In the genomic region with DNA sequence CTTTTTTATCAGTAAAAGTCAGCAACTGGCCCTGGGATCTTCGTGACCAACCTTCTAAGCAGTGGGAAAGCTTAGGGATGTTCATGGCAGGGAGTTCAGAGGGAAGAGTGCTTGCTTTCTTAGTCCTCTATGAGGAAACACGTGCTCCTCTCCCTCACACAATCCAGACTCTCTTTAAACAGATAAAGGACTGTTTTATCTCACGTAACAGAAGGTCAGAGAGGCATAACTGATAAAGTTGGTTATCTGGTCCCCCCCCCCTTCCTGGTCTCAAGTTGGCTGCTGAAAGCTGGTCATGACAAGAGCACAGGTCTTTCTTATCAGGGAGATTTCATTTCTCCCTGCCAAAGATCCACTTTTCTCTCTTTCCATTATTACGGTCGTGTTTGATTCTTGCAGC, we compare ENCODE assay signal across 21 mouse cellular contexts. TPM values are rescaled to one million over a fixed set of nuclear protein-coding genes. Genes with fewer than 3 reads are reported as not detected.
DNase-seq lines count a peak whose midpoint lies in the region; ATAC-seq and TF ChIP-seq lines count a peak whose summit lies in the region.
"Had no signal": no experiment of that assay in that cellular context is flagged by ENCODE, and none has a peak within 500 bp of the region (broad histone marks: within the 10 kb centered on the region; RNA-seq: fewer than 3 reads in every experiment).

No protein-coding gene starts in this region.

- TF ChIP-seq RAD21 in MEL (IDR thresholded peaks at IDR 0.05; ENCODE audit: low read depth, low read length): no peak

- no peaks in the 10 kb centered on the region for H3K79me2 ChIP-seq in MEL (ENCODE audit: control insufficient read depth, insufficient read depth, low read length, poor library complexity)

- TF ChIP-seq CTCF in MEL (IDR thresholded peaks at IDR 0.05 in 2 of 3, conservative IDR thresholded peaks at IDR 0.05 in 1 of 3; ENCODE audit: control insufficient read depth in 1 of 3, insufficient read depth in 1 of 3, low read depth in 2 of 3, low read length in 3 of 3, poor library complexity in 1 of 3, severe bottlenecking in 1 of 3): no peak

- peaks cover 8% of the 10 kb centered on the region for H3K4me1 ChIP-seq in heart, embryonic 10.5 days
- no peaks in the 10 kb centered on the region for H3K4me1 ChIP-seq in heart, embryonic 11.5 days (ENCODE audit: control insufficient read depth, insufficient read depth, low read length)
- H3K4me1 ChIP-seq in MEL (ENCODE audit: control insufficient read depth in 1 of 2, insufficient read depth in 2 of 2, low read length in 2 of 2): peaks cover 0 to 6% of the 10 kb centered on the region in 2 experiments; a peak in 2 of 4 replicates
- H3K4me1 ChIP-seq: embryonic facial prominence, embryonic 10.5 days; embryonic facial prominence, embryonic 12.5 days; forebrain, embryonic 13.5 days; forebrain, embryonic 15.5 days had no signal

- H3K4me2 ChIP-seq in heart, embryonic 11.5 days: no peak overlapping the region
- H3K4me2 ChIP-seq: embryonic facial prominence, embryonic 12.5 days; forebrain, embryonic 13.5 days; forebrain, embryonic 15.5 days had no signal

- H3K27me3 ChIP-seq in heart, embryonic 10.5 days (ENCODE audit: insufficient read depth, poor library complexity, severe bottlenecking): no peaks in the 10 kb centered on the region
- H3K27me3 ChIP-seq in heart, embryonic 11.5 days (ENCODE audit: control insufficient read depth, insufficient read depth, low read length): no peaks in the 10 kb centered on the region
- no peaks in the 10 kb centered on the region for H3K27me3 ChIP-seq in MEL (ENCODE audit: control insufficient read depth in 1 of 2, insufficient read depth in 2 of 2, low read length in 2 of 2)
- H3K27me3 ChIP-seq: embryonic facial prominence, embryonic 12.5 days; forebrain, embryonic 13.5 days; forebrain, embryonic 15.5 days; Patski had no signal

- no peak overlapping the region for H3K9ac ChIP-seq in heart, embryonic 11.5 days (ENCODE audit: low read depth, low read length)
- H3K9ac ChIP-seq in MEL (ENCODE audit: control insufficient read depth, low read depth, low read length, poor library complexity, severe bottlenecking): no peak overlapping the region
- H3K9ac ChIP-seq: embryonic facial prominence, embryonic 12.5 days; forebrain, embryonic 13.5 days; forebrain, embryonic 15.5 days; forebrain, postnatal 0 days had no signal

- no peak overlapping the region for H3K4me3 ChIP-seq in heart, embryonic 10.5 days
- no peak overlapping the region for H3K4me3 ChIP-seq in heart, embryonic 11.5 days (ENCODE audit: low read depth, low read length)
- no peak overlapping the region for H3K4me3 ChIP-seq in MEL (ENCODE audit: control insufficient read depth in 1 of 2, insufficient read depth in 1 of 2, low read depth in 2 of 2, low read length in 2 of 2)
- H3K4me3 ChIP-seq: embryonic facial prominence, embryonic 10.5 days; embryonic facial prominence, embryonic 12.5 days; forebrain, embryonic 13.5 days; forebrain, embryonic 15.5 days had no signal

- ATAC-seq in heart, embryonic 11.5 days (replicated peaks; ENCODE audit: insufficient number of reproducible peaks, low FRiP score, low TSS enrichment): no peak
- ATAC-seq in megakaryocyte-erythroid progenitor cell, adult 5-6 weeks (replicated peaks; ENCODE audit: low FRiP score, low TSS enrichment, poor library complexity, severe bottlenecking): peak; percentile 61; the same call in 1 of the 2 replicates
- ATAC-seq: forebrain, embryonic 13.5 days; forebrain, embryonic 15.5 days; forebrain, postnatal 0 days; Patski had no signal

- no peak overlapping the region for H3K27ac ChIP-seq in heart, embryonic 10.5 days
- H3K27ac ChIP-seq in heart, embryonic 11.5 days (ENCODE audit: low read depth, low read length): no peak overlapping the region
- no peak overlapping the region for H3K27ac ChIP-seq in MEL (ENCODE audit: control insufficient read depth, low read depth, low read length)
- H3K27ac ChIP-seq: embryonic facial prominence, embryonic 10.5 days; embryonic facial prominence, embryonic 12.5 days; forebrain, embryonic 13.5 days; forebrain, embryonic 15.5 days had no signal

- 9% methylated on average over 5 of the region's 5 CpGs for WGBS in heart, embryonic 10.5 days
- WGBS in heart, embryonic 11.5 days (ENCODE audit: insufficient replicate concordance): 9% methylated on average over 5 of the region's 5 CpGs

- H3K9me3 ChIP-seq in heart, embryonic 10.5 days: no peaks in the 10 kb centered on the region
- H3K9me3 ChIP-seq in heart, embryonic 11.5 days (replicated peaks; ENCODE audit: control insufficient read depth, low read length): no peaks in the 10 kb centered on the region
- no peaks in the 10 kb centered on the region for H3K9me3 ChIP-seq in MEL (replicated peaks; ENCODE audit: insufficient read depth, low read length)
- H3K9me3 ChIP-seq: embryonic facial prominence, embryonic 10.5 days; embryonic facial prominence, embryonic 12.5 days; forebrain, embryonic 13.5 days; forebrain, embryonic 15.5 days had no signal

- no peak for TF ChIP-seq POLR2A in MEL (IDR thresholded peaks at IDR 0.05; ENCODE audit: control insufficient read depth in 1 of 2, insufficient read depth in 1 of 2, low read depth in 1 of 2, low read length in 2 of 2, poor library complexity in 1 of 2)

- TF ChIP-seq EP300 in MEL (IDR thresholded peaks at IDR 0.05; ENCODE audit: low read depth in 1 of 2, low read length in 2 of 2): peak; percentile 81 to 87

- DNase-seq in heart, embryonic 10.5 days (ENCODE audit: low spot score): peak; percentile 24
- DNase-seq in 416B (ENCODE audit: low read depth) (peak; percentile 33), MEL (ENCODE audit: low read depth, low spot score) (peak; percentile 51)
- DNase-seq in T-cell, adult 2 months (ENCODE audit: low spot score): no peak
- DNase-seq in urinary bladder, postnatal 36 days (ENCODE audit: low spot score in 2 of 2): no peak
- DNase-seq: adrenal gland, adult 2 months; adrenal gland, postnatal 10 days; adrenal gland, postnatal 25 days; cerebellum, adult 11 months; cerebellum, adult 18-20 months; cerebellum, adult 8-10 months; cerebellum, postnatal 10 days; cerebellum, postnatal 25 days; forebrain, postnatal 0 days had no signal

- H3K36me3 ChIP-seq in heart, embryonic 10.5 days: no peaks in the 10 kb centered on the region
- no peaks in the 10 kb centered on the region for H3K36me3 ChIP-seq in heart, embryonic 11.5 days (ENCODE audit: control insufficient read depth, insufficient read depth, low read length)
- peaks cover 0 to 11% of the 10 kb centered on the region in 2 experiments; a peak in 2 of 4 replicates for H3K36me3 ChIP-seq in MEL (ENCODE audit: control insufficient read depth in 1 of 2, insufficient read depth in 2 of 2, low read length in 2 of 2)
- H3K36me3 ChIP-seq: embryonic facial prominence, embryonic 10.5 days; embryonic facial prominence, embryonic 12.5 days; forebrain, embryonic 15.5 days had no signal

TF ChIP-seq in MEL, 35 proteins besides CTCF, POLR2A, EP300 and RAD21 (continues in another document):
- TF ChIP-seq ELF1 (IDR thresholded peaks at IDR 0.05; ENCODE audit: low read depth, low read length) (peak; percentile 28; the same call in 1 of the 2 replicates), E2F4 (IDR thresholded peaks at IDR 0.05; ENCODE audit: borderline replicate concordance, low read depth, low read length) (no peak), GABPA (IDR thresholded peaks at IDR 0.05; ENCODE audit: low read depth, low read length) (no peak), POLR2AphosphoS2 (IDR thresholded peaks at IDR 0.05; ENCODE audit: low read length) (no peak), HCFC1 (IDR thresholded peaks at IDR 0.05; ENCODE audit: low read depth, low read length) (no peak), ZMIZ1 (IDR thresholded peaks at IDR 0.05; ENCODE audit: low read depth, low read length) (no peak), POLR2AphosphoS5 (IDR thresholded peaks at IDR 0.05; ENCODE audit: borderline replicate concordance, low read depth, low read length) (no peak), UBTF (IDR thresholded peaks at IDR 0.05; ENCODE audit: borderline replicate concordance, insufficient read depth, low read depth, low read length) (no peak), RCOR1 (IDR thresholded peaks at IDR 0.05; ENCODE audit: low read depth, low read length) (peak; percentile 80), USF2 (IDR thresholded peaks at IDR 0.05; ENCODE audit: borderline replicate concordance in 1 of 2, insufficient read depth in 1 of 2, low read depth in 1 of 2, low read length in 2 of 2) (no peak), ZKSCAN1 (IDR thresholded peaks at IDR 0.05; ENCODE audit: low read depth, low read length) (no peak), MAFK (IDR thresholded peaks at IDR 0.05; ENCODE audit: borderline replicate concordance, low read depth, low read length) (no peak), ZNF384 (IDR thresholded peaks at IDR 0.05; ENCODE audit: low read depth, low read length) (no peak), MXI1 (IDR thresholded peaks at IDR 0.05; ENCODE audit: low read depth, low read length) (peak; percentile 57; the same call in 1 of the 2 replicates), CHD2 (IDR thresholded peaks at IDR 0.05; ENCODE audit: low read length) (no peak), SMC3 (IDR thresholded peaks at IDR 0.05; ENCODE audit: low read depth, low read length) (no peak), USF1 (IDR thresholded peaks at IDR 0.05; ENCODE audit: low read depth, low read length) (peak; percentile 67), MAX (IDR thresholded peaks at IDR 0.05; ENCODE audit: low read length) (peak; percentile 82), ZC3H11A (IDR thresholded peaks at IDR 0.05; ENCODE audit: low read depth, low read length) (no peak)

RNA-seq across cellular contexts. Expression of a gene that starts 7.5 kb away (rescaled TPM):
- 10.8 and 18.2 TPM in 2 replicates for polyA plus RNA-seq in heart, embryonic 10.5 days (2016; fragmentation: Nextera tagmentation; extraction: Ambion mirVana)
- 13.3 and 14.4 TPM in 2 replicates for polyA plus RNA-seq in heart, embryonic 11.5 days (2014; fragmentation: Nextera tagmentation; extraction: Ambion mirVana)
- total RNA-seq in MEL (2012; rRNA removed): 3.1 and 3.9 TPM in 2 replicates
- polyA plus RNA-seq in MEL (2012; ENCODE audit: insufficient read depth in 1 of 2, insufficient read length in 2 of 2, low read depth in 1 of 2, low replicate concordance in 2 of 2, missing spikeins in 1 of 2): 1 to 10 TPM in 1 of 2 experiments, not detected in 1; 5.9 TPM
- 2.3 and 3.4 TPM in 2 replicates for total RNA-seq in megakaryocyte-erythroid progenitor cell, adult 5-6 weeks (2014; fragmentation: Nextera tagmentation)
- 2.1 and 2.3 TPM in 2 replicates for total RNA-seq in megakaryocyte-erythroid progenitor cell, adult 5-6 weeks (2017)

RNA-seq across cellular contexts. Expression of a gene that starts 38.8 kb away (rescaled TPM):
- polyA plus RNA-seq in heart, embryonic 10.5 days (2016; fragmentation: Nextera tagmentation; extraction: Ambion mirVana): 0.27 and 0.31 TPM in 2 replicates
- 0.07 and 0.10 TPM in 2 replicates for polyA plus RNA-seq in heart, embryonic 11.5 days (2014; fragmentation: Nextera tagmentation; extraction: Ambion mirVana)
- not detected in 2 replicates for total RNA-seq in MEL (2012; rRNA removed)
- under 1 TPM in 1 of 2 experiments, not detected in 1; 0.03 TPM for polyA plus RNA-seq in MEL (2012; ENCODE audit: insufficient read depth in 1 of 2, insufficient read length in 2 of 2, low read depth in 1 of 2, low replicate concordance in 2 of 2, missing spikeins in 1 of 2)
- total RNA-seq in megakaryocyte-erythroid progenitor cell, adult 5-6 weeks (2014; fragmentation: Nextera tagmentation): not detected in 2 replicates
- 0.09 and 0.50 TPM in 2 replicates for total RNA-seq in megakaryocyte-erythroid progenitor cell, adult 5-6 weeks (2017)
- total RNA-seq: adrenal gland, adult 2 months; adrenal gland, postnatal 25 days had no signal
- polyA plus RNA-seq: adrenal gland, adult 2 months; Patski had no signal

Comparison
In these comparisons a context has a peak if more than half of its experiments do, and no peak if none do; other contexts are left out.
1. DNase-seq: peak in heart, embryonic 10.5 days (single experiment), 416B (single experiment) and MEL (single experiment); none in T-cell, adult 2 months (single experiment) and urinary bladder, postnatal 36 days (0 of 2).